Comparison of ENCODE assay signal across 24 mouse cellular contexts in the genomic region with DNA sequence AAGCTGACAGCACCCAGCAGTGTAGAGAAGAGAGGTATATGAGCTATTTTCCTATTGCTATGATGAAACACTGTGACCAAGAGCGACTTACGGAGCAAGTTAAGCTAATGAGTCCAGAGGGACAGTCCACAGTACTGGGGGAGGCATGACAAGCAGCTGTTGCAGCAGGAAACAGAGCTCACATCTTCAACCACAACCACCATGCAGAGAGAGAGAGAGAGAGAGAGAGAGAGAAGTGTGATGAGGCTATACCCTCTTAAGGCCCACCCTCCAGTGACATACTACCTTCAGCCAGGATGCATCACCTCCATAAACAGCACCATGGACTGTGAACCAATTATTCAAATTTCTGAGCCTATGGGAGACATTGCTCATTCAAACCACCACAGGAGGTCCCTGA.
"Had no signal": no experiment of that assay in that cellular context is flagged by ENCODE, and none has a peak within 500 bp of the region (broad histone marks: within the 10 kb centered on the region; RNA-seq: fewer than 3 reads in every experiment).

No protein-coding gene starts in this region.

- H3K9ac ChIP-seq: hindbrain, embryonic 12.5 days; hindbrain, embryonic 14.5 days; intestine, embryonic 15.5 days; limb, embryonic 13.5 days; limb, embryonic 15.5 days; liver, embryonic 12.5 days; liver, embryonic 14.5 days had no signal

- H3K27ac ChIP-seq: heart, adult 2 months; hindbrain, embryonic 10.5 days; hindbrain, embryonic 12.5 days; hindbrain, embryonic 14.5 days; intestine, embryonic 15.5 days; kidney, postnatal 0 days; limb, embryonic 13.5 days; limb, embryonic 15.5 days; liver, embryonic 12.5 days; liver, embryonic 14.5 days had no signal

- ATAC-seq: hindbrain, embryonic 16.5 days; inflammation-experienced regulatory T-cells, adult 6 months; intestine, embryonic 15.5 days; intestine, postnatal 0 days; liver, embryonic 12.5 days had no signal

- H3K4me1 ChIP-seq: hindbrain, embryonic 10.5 days; hindbrain, embryonic 12.5 days; intestine, embryonic 15.5 days; limb, embryonic 13.5 days; limb, embryonic 15.5 days; liver, embryonic 12.5 days had no signal

- H3K9me3 ChIP-seq: hindbrain, embryonic 10.5 days; hindbrain, embryonic 12.5 days; intestine, embryonic 15.5 days; limb, embryonic 13.5 days; limb, embryonic 15.5 days; liver, embryonic 12.5 days had no signal

- DNase-seq: gastrocnemius, postnatal 14 days; gastrocnemius, postnatal 36 days; heart, adult 11 months; heart, adult 2 months; heart, postnatal 10 days; heart, postnatal 4 days; kidney, adult 18-20 months; kidney, adult 8-10 months; kidney, postnatal 14 days; kidney, postnatal 36 days; left cerebral cortex, postnatal 4 days had no signal

- H3K4me2 ChIP-seq: heart, embryonic 11.5 days; hindbrain, embryonic 12.5 days; hindbrain, embryonic 14.5 days; intestine, embryonic 15.5 days; limb, embryonic 13.5 days; limb, embryonic 15.5 days; liver, embryonic 12.5 days had no signal

- H3K36me3 ChIP-seq: hindbrain, embryonic 10.5 days; hindbrain, embryonic 12.5 days; intestine, embryonic 15.5 days; limb, embryonic 13.5 days; limb, embryonic 15.5 days; liver, embryonic 12.5 days had no signal

- H3K4me3 ChIP-seq: heart, adult 2 months; hindbrain, embryonic 10.5 days; hindbrain, embryonic 12.5 days; intestine, embryonic 15.5 days; limb, embryonic 13.5 days; limb, embryonic 15.5 days; liver, embryonic 12.5 days had no signal

- H3K27me3 ChIP-seq: hindbrain, embryonic 12.5 days; intestine, embryonic 15.5 days; limb, embryonic 13.5 days; limb, embryonic 15.5 days; liver, embryonic 12.5 days had no signal
